Mouse (Mus musculus) NIH3T3 (cell line): Measurements from ENCODE around the gene Hpdl.

ENCODE experiments used
- DNase-seq: peaks from one replicate; pipeline ENCODE4 v3.0.0-alpha.2; 2012; ENCODE audit warnings: low read depth

Hpdl gene

GRCm38 (mm10) chr4:116799901-116800300, 21.6 kb downstream of the Hpdl start:
- DNase-seq: peak; percentile 55

GRCm38 (mm10) chr4:116796442-116797110, 24.9 kb downstream of the Hpdl start:
- peak; percentile 67 for DNase-seq

DNA sequence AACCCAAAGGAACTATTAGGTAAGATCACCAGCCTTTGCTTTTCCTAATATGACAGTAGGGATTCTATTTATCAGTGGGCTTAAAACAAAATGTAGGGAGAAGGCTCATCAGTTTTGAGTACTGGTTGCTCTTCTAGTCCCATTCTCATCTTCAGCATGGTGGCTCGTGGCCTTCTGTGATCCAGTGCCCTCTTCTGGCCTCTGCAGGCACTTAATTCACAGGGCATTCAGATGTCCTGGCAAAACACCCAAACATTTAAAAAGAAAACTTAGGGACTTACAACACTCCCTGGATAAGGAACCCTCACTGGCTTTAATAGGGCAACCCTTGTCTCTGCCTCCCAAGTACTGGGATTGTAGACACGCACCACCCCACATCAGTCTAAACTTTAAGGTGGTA, 27.2 kb downstream of the Hpdl start:
- no peak for DNase-seq

DNA sequence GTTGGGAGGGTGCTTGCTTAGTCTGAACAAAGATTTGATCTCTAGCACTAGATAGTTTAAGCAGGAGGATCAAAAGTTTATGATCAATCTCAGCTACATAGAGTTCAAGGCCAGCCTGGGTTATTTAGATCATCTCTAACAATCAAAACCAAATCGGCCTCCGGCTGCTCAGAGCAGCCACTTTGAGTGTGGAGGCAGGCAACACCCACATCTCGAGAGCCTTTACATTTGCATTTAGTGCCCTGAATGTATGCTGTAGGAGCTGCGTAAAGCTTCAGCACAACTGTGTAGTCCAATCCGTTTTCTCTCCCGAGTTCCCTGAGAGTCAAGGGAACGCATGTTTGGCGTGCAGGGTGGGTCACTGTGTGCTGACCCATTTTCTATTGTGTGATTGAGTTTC, 29.1 kb downstream of the Hpdl start:
- no peak for DNase-seq

DNA sequence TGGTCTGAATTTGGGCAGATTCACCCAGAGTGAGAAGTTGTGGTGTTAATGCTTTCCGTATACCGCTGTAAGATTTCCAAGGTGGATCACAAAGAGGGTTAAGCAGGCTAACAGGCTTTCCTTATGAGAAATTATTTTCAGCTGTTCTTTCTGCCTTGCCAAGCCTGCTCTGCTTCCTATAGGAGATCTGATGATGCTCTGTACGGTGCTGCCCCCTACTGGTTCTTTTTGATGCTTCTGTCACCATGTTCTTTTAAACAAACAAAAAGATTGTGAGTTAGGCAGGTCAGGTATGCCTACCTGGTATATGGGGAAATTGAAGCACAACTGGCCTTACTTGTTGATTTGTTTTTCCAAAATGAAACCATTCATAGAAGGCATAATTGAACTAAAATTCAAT, 32.6 kb downstream of the Hpdl start:
- peak; percentile 97 for DNase-seq

DNA sequence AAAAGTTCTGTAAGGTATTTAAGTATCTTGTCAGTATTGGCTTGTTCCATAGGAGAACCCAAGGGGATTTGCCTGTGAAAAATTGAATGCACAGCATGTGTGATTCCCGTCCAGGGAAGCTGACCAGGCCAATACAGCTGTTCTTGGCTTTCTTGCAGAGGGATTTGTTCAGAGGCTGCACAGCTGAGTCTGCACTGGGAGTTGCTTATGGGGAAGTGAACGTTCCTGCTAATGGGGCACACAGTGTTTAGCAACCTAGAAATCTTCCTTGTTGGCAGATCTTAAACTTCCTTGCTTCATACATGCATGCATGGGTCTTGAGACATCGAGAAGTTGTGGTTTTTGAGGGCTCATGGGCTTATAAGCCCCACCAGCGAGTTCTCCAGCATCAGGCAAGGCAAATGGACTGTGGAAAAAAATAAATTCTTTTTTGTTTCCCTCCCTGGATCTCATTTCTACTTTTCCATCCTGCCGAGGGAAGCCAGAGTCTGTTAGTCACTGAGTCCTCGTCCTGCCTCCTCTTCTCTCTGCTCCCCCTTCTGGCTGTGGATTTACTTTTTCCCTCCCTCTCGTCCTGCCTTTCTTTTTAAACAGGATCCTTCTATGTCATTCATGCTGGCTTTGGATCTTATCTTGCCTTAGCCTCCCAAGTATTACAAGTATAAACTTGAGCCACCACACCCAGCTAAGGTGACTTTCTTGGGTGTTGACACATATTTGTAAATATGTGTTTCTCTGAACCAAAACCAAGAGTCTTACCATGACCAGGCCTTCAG, 33.3 kb downstream of the Hpdl start:
- peak; percentile 85 for DNase-seq

- DNase-seq: peak; percentile 24
Observed at GRCm38 (mm10) chr4:116786587-116786986, 34.9 kb downstream of the Hpdl start.

GRCm38 (mm10) chr4:116782171-116782570, 39.3 kb downstream of the Hpdl start:
- DNase-seq: no peak

- no peak for DNase-seq
Observed at GRCm38 (mm10) chr4:116781366-116781765, 40.1 kb downstream of the Hpdl start.

- no peak for DNase-seq
Observed at GRCm38 (mm10) chr4:116780541-116780940, 41.0 kb downstream of the Hpdl start.

DNA sequence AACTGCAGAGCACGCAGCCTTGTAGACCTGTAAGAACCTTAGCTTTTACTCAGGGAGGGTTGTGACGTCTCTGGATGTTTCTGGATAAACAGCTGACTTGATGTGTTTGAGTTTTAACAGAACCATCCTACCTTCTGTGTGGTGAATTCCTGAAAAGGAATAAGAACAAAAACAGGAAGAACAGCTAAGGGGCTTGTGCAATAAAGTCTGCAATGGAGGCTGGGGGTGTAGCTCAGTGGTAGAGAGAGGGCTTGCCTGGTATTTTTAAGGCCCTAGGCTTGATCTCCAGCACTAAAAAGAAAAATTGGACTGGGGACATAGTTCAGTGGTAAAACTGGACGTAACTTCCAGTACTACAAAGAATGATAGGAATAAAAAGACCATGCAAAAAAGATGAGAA, 44.4 kb downstream of the Hpdl start:
- no peak for DNase-seq

GRCm38 (mm10) chr4:116776391-116776790, 45.1 kb downstream of the Hpdl start:
- no peak for DNase-seq
